Mouse (Mus musculus): ENCODE results near the gene Trim28. TPM values are rescaled to one million over a fixed set of nuclear protein-coding genes. Genes with fewer than 3 reads are reported as not detected.
"Not testable (repeated sequence)": the region's sequence is repeated elsewhere in the genome, so short reads cannot be mapped to it uniquely, and the experiment has no call there.

The Trim28 gene
- polyA plus RNA-seq, 1 experiment = 214 TPM

GRCm38 (mm10) chr7:13063399-13063798 is 64.5 kb downstream of the Trim28 start:
- DNase-seq (ENCODE audit: low read depth) = not testable (repeated sequence)

GRCm38 (mm10) chr7:13072293-13072692 is 73.4 kb downstream of the Trim28 start:
- no peak for DNase-seq (ENCODE audit: low read depth)

Other genes with a start within 250 kb of the Trim28 start
- 3.1 and 5.1 TPM in 2 replicates for gene Zscan18, start 195.5 kb upstream of the Trim28 start, polyA plus RNA-seq (2012; rRNA removed)
- gene Zfp329, start 180.3 kb upstream of the Trim28 start, polyA plus RNA-seq (2012; rRNA removed) = 2.2 and 2.8 TPM in 2 replicates
- gene Zfp110, start 164.4 kb upstream of the Trim28 start, polyA plus RNA-seq (2012; rRNA removed) = 15.5 and 16.2 TPM in 2 replicates
- gene Zfp128, start 117.9 kb upstream of the Trim28 start, polyA plus RNA-seq (2012; rRNA removed) = 1.4 and 1.5 TPM in 2 replicates
- gene Zscan22, start 101.3 kb upstream of the Trim28 start, polyA plus RNA-seq (2012; rRNA removed) = 11.1 and 13.1 TPM in 2 replicates
- gene Rps5, start 76.8 kb upstream of the Trim28 start, polyA plus RNA-seq (2012; rRNA removed) = 2,418 and 2,737 TPM in 2 replicates
- gene Rnf225, start 71.7 kb upstream of the Trim28 start, polyA plus RNA-seq (2012; rRNA removed) = 1.7 and 3.1 TPM in 2 replicates
- gene Zfp324, start 33.3 kb upstream of the Trim28 start, polyA plus RNA-seq (2012; rRNA removed) = 10.3 and 10.5 TPM in 2 replicates
- 7.0 and 8.1 TPM in 2 replicates for gene Zfp446, start 21.3 kb upstream of the Trim28 start, polyA plus RNA-seq (2012; rRNA removed)
- gene Slc27a5, start 922 bp upstream of the Trim28 start, polyA plus RNA-seq (2012; rRNA removed) = 0.19 and 0.51 TPM in 2 replicates
- 12.7 and 17.3 TPM in 2 replicates for gene Zbtb45, start 10.9 kb downstream of the Trim28 start, polyA plus RNA-seq (2012; rRNA removed)
- 116 and 142 TPM in 2 replicates for gene Chmp2a, start 35.7 kb downstream of the Trim28 start, polyA plus RNA-seq (2012; rRNA removed)
- 187 and 192 TPM in 2 replicates for gene Ube2m, start 39.2 kb downstream of the Trim28 start, polyA plus RNA-seq (2012; rRNA removed)
- gene Mzf1, start 55.6 kb downstream of the Trim28 start, polyA plus RNA-seq (2012; rRNA removed) = 3.6 and 3.7 TPM in 2 replicates
- gene Vmn1r85, start 96.1 kb downstream of the Trim28 start, polyA plus RNA-seq (2012; rRNA removed) = not detected in 2 replicates
- gene Vmn1r86, start 120.8 kb downstream of the Trim28 start, polyA plus RNA-seq (2012; rRNA removed) = not detected in 2 replicates
- gene Vmn1r87, start 141.0 kb downstream of the Trim28 start, polyA plus RNA-seq (2012; rRNA removed) = not detected in 2 replicates
- gene Vmn1r88, start 160.5 kb downstream of the Trim28 start, polyA plus RNA-seq (2012; rRNA removed) = not detected in 2 replicates
- not detected in 2 replicates for gene Vmn1r89, start 213.9 kb downstream of the Trim28 start, polyA plus RNA-seq (2012; rRNA removed)